Mouse (Mus musculus): Measurements from ENCODE around the gene Ppfia3. TPM values are rescaled to one million over a fixed set of nuclear protein-coding genes. Genes with fewer than 3 reads are reported as not detected.
"Not testable (repeated sequence)": the region's sequence is repeated elsewhere in the genome, so short reads cannot be mapped to it uniquely, and the experiment has no call there.

The Ppfia3 gene
- total RNA-seq (2021): 100 to 1,000 TPM; 132 to 139 TPM
- long read RNA-seq, full-length matches to known transcripts: 152 of 219 reads
- long read RNA-seq, partial matches to known transcripts: 40 of 219 reads
- long read RNA-seq, other reads (novel, unspliced or antisense): 27 of 219 reads

- no peak for DNase-seq (ENCODE audit: low spot score in 2 of 2)
Observed at GRCm38 (mm10) chr7:45366652-45367019, at the start of gene Ppfia3. TSS of gene Ppfia3 (minus strand) at chr7:45367019.

DNA sequence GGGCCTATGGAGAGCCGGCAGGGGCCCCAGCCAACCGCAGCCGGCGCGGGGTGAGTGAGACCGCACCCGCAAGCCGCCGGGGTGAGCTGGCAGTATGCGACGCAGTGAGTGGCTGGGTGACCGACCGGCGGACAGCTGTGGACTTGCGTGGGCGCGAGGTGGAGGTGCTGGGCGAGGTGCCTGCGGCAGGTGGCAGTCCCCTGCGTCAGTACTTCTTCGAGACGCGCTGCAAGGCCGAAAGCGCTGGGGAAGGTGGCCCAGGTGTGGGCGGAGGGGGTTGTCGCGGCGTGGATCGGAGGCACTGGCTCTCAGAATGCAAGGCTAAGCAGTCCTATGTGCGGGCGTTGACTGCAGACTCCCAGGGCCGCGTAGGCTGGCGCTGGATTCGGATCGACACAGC, 48.8 kb upstream of the Ppfia3 start:
- peak in 1 of 2 experiments; percentile 35 for DNase-seq (ENCODE audit: low spot score in 2 of 2)

- DNase-seq (ENCODE audit: low spot score in 2 of 2): no peak
Observed at GRCm38 (mm10) chr7:45414740-45415224, 48.0 kb upstream of the Ppfia3 start.

- no peak for DNase-seq (ENCODE audit: low spot score in 2 of 2)
Observed at GRCm38 (mm10) chr7:45413864-45414739, 47.3 kb upstream of the Ppfia3 start.

DNA sequence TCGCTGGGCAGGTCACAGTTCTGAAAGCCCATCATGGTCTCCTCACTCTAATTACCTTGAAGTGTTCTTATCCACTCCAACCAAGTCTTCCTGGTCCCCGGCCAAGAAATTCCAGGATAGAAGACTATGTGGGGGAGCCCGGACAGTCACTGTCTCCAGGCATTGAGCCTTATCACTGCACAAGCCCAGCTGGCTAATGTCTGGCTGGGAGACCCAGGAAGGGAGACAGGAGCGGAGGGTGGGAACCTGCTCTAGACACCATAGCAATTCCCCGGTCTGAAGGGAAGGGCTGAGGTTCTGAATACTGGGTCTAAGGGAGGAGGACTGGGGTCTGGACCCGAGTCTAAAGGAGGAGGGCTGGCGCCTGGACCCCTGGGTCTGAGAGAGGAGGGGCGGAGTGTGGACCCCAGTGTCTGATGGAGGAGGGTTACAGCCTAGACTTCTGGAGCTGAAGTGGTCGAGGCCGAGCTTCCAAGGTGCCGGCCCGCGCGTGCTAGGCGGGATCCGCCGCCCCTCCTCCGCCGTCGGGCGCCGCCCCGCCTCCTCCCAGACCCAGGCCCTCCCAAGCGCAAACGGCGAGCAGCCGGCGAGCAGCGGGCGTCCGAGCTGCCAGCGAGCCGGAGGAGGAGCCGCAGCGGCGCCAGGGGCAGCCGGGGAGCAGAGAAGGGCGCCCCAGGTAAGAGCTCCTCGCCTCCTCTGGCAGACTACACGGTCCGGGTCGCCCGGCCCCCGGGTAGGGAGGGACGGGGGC, 46.5 kb upstream of the Ppfia3 start, which contains the start of gene Ntf5:
Ntf5 (plus strand) TSS at position 583 of the 751 bp plus-strand sequence.
- DNase-seq (ENCODE audit: low spot score in 2 of 2): no peak

- DNase-seq (ENCODE audit: low spot score in 2 of 2): no peak
Observed at GRCm38 (mm10) chr7:45412421-45412820, 45.6 kb upstream of the Ppfia3 start.

DNA sequence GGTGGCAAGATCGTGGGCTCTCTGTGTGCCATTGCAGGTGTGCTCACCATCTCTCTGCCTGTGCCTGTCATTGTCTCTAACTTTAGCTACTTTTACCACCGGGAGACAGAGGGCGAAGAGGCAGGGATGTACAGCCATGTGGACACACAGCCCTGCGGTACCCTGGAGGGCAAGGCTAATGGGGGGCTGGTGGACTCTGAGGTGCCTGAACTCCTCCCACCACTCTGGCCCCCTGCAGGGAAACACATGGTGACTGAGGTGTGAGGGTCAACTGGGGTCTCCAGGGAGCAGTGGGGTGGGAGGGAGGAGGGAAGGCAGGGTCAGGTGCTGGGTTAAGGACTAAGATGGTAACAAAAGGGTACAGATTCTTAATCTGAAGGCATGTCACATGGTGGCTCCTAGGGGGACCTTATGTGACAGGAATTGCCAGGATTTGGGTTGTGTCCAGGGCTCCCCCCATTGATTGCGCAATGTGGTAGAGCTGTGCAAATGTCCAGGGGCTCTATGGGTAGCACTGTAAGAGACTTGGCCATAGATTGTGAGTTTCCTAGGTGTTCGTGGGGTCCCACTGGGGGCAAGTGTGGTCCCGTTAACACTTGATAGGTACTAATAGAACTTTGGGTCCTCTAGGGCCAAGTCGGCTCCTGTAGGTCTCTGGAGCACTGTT, 42.8 kb upstream of the Ppfia3 start:
- no peak for DNase-seq (ENCODE audit: low spot score in 2 of 2)

DNA sequence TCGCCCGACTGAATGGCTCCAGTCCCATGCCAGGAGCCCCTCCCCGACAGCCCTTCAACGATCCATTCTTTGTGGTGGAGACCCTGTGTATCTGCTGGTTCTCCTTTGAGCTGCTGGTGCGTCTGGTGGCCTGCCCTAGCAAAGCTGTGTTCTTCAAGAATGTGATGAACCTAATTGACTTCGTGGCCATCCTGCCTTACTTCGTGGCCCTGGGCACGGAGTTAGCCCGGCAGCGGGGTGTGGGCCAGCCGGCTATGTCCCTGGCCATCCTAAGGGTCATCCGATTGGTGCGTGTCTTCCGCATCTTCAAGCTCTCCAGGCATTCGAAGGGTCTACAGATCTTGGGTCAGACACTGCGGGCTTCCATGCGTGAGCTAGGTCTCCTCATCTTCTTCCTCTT, 42.1 kb upstream of the Ppfia3 start:
- DNase-seq (ENCODE audit: low spot score in 2 of 2): no peak

DNA sequence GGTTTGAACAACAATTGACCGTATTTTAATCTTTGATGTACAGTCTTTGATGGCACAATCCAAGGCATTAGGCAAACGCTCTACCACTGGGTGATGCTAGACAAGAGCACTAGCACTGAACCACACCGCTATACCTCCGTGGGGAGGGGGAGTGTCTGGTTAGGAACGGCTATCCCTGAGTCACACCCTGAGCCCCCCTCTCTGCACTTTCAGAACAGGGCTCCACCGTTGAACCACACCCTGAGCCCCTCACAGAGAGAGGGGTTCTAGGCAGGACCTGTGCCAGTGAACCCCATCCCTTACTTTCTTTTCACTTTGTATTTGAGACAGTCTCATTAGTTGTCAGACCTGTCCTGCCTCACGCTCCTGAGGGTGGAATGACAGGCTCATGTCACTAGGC, 41.5 kb upstream of the Ppfia3 start:
- no peak for DNase-seq (ENCODE audit: low spot score in 2 of 2)

- DNase-seq (ENCODE audit: low spot score in 2 of 2): no peak
Observed at GRCm38 (mm10) chr7:45407836-45408235, 41.0 kb upstream of the Ppfia3 start.

- no peak for DNase-seq (ENCODE audit: low spot score in 2 of 2)
Observed at GRCm38 (mm10) chr7:45406157-45407156, 39.6 kb upstream of the Ppfia3 start.

DNA sequence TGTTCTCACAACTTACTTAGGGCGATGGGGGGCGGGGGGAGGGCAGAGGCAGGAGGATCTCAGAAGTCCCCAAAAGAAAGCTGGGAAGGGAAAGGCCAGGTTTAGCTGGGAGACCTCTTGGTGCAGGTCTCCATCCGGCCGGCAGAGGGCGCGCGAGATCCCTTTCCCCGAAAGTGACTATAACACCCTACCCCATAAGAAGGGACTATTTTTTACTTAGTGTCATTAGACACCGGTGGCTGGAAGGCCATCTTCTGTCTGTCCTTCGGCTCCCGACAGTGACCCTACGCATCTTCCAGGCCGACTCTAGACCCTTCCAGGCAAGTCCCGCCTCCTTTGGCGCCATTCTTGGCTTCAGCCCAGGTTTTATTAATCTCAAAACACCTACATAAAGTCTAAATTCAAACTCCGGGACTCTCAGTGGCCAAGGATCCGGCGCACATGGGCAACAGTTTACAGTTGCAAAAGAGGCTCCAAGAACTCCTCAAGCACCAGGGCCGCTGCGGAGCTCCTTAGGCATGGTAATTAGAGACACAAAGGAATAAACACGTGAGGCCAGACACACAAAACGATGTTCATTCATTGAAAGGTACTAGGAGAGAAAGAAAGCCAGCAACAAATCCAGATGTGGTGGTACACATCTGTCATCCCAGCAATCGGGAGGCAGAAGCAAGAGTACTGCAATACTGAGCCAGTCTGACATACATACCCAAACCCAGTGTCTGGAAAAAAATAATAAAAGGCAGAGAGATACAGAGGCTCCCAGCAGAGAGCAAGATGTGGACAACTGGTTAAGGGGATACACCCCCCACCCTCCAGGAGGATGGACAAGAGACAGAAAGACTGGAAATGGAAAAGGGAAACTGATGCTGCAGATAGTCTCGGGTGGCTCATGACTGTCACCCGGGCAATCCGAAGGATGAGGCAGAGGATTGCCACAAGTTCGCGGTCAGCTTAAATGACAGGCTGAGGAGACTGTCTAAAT, 38.6 kb upstream of the Ppfia3 start, which contains the start of gene Kcna7:
Kcna7 (plus strand) TSS at position 563 of the 985 bp plus-strand sequence.
- peak in 1 of 2 experiments; percentile 68 for DNase-seq (ENCODE audit: low spot score in 2 of 2)

- peak in 1 of 2 experiments; percentile 50 for DNase-seq (ENCODE audit: low spot score in 2 of 2)
Observed at GRCm38 (mm10) chr7:45403532-45404261, 36.9 kb upstream of the Ppfia3 start.

- no peak for DNase-seq (ENCODE audit: low spot score in 2 of 2)
Observed at GRCm38 (mm10) chr7:45401521-45402085, 34.8 kb upstream of the Ppfia3 start.

- no peak for DNase-seq (ENCODE audit: low spot score in 2 of 2)
Observed at GRCm38 (mm10) chr7:45396787-45397186, 30.0 kb upstream of the Ppfia3 start.

DNA sequence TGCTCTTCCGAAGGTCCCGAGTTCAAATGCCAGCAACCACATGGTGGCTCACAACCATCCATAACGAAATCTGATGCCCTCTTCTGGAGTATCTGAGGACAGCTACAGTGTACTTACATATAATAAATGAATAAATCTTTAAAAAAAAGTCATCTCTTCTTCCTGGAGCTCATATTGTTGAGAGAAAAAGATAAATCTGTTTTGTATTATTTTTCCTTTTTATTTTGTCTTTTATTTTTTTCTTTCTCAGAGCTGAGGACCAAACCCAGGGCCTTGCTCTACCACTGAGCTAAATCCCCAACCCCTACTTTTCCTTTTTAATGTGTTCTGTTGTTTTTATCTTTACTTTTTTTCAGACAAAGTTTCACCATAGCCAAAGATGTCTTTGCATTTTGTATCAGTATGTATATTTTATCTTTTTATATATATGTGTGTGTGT, 29.5 kb upstream of the Ppfia3 start:
- not testable (repeated sequence) for DNase-seq (ENCODE audit: low spot score in 2 of 2)

- DNase-seq (ENCODE audit: low spot score in 2 of 2): peak; percentile 100
Observed at GRCm38 (mm10) chr7:45395578-45396336, 28.9 kb upstream of the Ppfia3 start, which contains the start of gene Snrnp70. TSS of gene Snrnp70 (minus strand) at chr7:45395742.

All from layer of hippocampus, adult 18-20 months (tissue).